Mouse (Mus musculus) erythroid progenitor cell, adult 5-6 weeks (primary cell): ENCODE measurements around the gene Phip. TPM values are rescaled to one million over a fixed set of nuclear protein-coding genes. Genes with fewer than 3 reads are reported as not detected.

ENCODE experiments used
- ATAC-seq: replicated peaks from 2 replicates; pipeline ENCODE4 v1.8.0; 2016; ENCODE audit warnings: moderate number of reproducible peaks, mild to moderate bottlenecking, moderate TSS enrichment, inconsistent platforms; ENCODE audit not compliant: poor library complexity, low FRiP score, severe bottlenecking
- total RNA-seq, 2 experiments: library from RNA; stranded (forward) in 1 of 2; stranded (reverse) in 1 of 2; fragments of 150-400 nt in 1 of 2; fragments of 186-747, 209-891 nt in 1 of 2; gene quantifications; 2 replicates each; pipeline versions ENCODE4 v1.2.3 to v1.2.4; 2015 to 2017; ENCODE audit warnings: low replicate concordance in 2 of 2

The Phip gene
- total RNA-seq, 2 experiments from 2014 or later = 143 to 174 TPM

- no peak for ATAC-seq
Measured at GRCm38 (mm10) chr9:82888645-82889044, 86.7 kb downstream of the Phip start.

- no peak for ATAC-seq
Measured at GRCm38 (mm10) chr9:82884177-82884576, 91.1 kb downstream of the Phip start.

GRCm38 (mm10) chr9:82877078-82877477 lies 98.2 kb downstream of the Phip start:
- ATAC-seq = no peak

DNA sequence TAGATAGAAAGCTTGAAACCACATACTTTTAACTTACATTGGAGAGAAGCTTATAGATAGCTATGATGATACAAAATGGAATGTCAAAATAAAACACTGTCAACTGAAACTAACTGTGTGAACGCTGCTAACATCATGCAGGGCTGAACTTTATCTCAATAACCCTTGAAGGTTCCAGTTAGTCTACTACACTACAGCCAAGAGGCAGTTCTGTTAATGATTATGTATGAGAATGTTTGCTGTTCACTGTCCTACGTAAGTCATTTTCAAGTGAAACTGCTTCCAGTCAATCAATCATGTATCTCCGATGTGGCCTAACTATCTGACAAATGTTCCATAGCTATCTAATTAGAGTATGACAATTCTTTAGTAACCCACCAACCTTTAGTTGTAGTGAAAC lies 107.6 kb downstream of the Phip start:
- no peak for ATAC-seq

DNA sequence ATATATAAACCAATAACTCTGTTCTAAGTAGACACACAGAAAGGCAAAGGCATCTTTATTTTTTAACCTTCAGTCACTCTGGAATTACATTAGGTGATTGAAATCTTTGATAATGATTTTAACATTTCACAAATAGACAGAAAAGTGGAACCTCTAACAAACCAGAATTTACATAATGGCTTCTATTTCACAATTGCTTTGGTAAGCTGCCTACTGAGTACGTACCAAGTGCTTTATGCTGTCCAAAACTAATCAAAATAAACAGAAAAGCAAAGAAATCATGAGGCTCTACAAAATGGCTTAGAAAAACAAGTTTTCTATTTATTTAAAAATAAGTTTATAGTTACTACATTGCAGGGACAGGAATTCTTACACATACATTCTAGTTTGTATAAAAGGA lies 109.2 kb downstream of the Phip start:
- no peak for ATAC-seq

DNA sequence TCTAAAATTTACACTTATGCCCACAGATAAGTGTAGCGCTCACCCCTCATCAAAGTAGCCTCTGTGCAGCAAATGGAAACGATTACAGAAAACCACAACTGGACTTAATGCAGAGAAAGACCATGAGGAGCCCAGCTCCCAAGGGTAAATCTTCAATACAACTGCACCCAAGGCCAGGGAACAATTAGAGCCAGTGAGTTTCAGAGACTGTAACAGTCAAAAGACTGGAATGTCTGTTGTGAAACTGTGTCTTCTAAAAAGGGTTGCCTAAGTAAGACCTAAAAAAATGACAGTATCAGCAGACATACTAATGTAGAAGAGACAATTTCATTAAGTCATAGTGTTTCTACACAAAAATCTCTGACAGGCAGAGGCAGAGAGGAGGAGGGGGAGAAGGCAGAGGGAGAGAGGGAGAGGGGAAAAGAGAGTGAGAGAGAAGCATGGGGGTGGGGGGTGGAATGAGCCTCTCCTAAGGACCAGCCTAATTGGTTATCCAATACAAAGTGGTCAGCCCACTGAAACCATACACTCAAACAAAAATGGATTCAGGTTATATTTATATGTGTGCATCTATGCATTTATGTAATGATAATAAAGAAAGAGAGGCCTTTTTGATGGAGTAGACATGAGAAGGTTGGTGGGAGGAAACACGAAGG lies 113.4 kb downstream of the Phip start:
- ATAC-seq = no peak

DNA sequence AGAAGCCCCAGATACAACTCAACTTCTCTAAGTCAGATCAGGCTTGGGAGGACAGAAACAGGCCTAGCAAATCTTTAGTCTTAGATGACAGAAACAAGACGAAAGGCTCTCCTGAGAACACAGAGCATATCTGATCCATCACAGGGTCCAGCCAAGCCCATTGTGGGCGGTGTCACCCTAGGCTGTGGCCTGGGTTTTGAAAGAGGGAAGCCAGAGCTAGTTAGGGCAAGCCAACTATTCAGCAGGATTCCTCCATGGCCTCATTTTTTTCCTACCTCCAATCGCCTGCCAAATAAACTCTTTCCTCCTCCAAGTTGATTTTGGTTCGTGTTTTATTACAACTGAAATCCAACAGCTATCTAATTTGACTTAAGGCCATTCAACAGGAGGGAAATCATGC lies 114.0 kb downstream of the Phip start:
- ATAC-seq = no peak

GRCm38 (mm10) chr9:82860805-82861204 lies 114.5 kb downstream of the Phip start:
- ATAC-seq = no peak

- ATAC-seq = no peak
Measured at GRCm38 (mm10) chr9:82856241-82856640, 119.1 kb downstream of the Phip start.

GRCm38 (mm10) chr9:82854973-82855614 lies 120.2 kb downstream of the Phip start:
- no peak for ATAC-seq

DNA sequence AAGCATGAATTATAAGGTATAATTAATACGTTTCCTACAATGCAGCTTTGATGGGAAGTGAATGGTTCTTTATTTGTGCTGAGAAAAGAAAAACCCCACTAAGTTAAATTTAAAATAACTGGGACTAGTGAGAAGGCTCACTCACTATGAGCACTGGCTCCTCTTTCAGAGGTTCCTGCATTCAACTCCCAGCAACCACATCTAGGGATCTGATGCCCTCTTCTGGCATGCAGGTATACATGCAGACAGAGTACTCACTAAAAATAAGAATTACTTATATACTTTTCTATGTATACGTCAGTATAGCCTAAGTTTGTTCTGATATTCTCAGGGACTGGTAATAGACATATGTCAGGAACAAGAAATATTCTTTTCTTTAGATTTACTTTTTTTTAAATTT lies 121.3 kb downstream of the Phip start:
- no peak for ATAC-seq

GRCm38 (mm10) chr9:82842671-82843070 lies 132.6 kb downstream of the Phip start:
- ATAC-seq = no peak

GRCm38 (mm10) chr9:82835921-82836320 lies 139.4 kb downstream of the Phip start:
- ATAC-seq = no peak

- ATAC-seq = no peak
Measured at GRCm38 (mm10) chr9:82831891-82832290, 143.4 kb downstream of the Phip start.

GRCm38 (mm10) chr9:82829693-82830430 lies 145.5 kb downstream of the Phip start:
- peak; percentile 97 for ATAC-seq

- ATAC-seq = no peak
Measured at GRCm38 (mm10) chr9:82829007-82829689, 146.2 kb downstream of the Phip start, which contains the start of gene Irak1bp1. TSS of gene Irak1bp1 (plus strand) at chr9:82829540.

GRCm38 (mm10) chr9:82826426-82826825 lies 148.9 kb downstream of the Phip start:
- no peak for ATAC-seq
